Mouse (Mus musculus) bone marrow macrophage, adult 2 months (primary cell): ENCODE data around the gene Klhl8.

Experiments used
- CTCF ChIP-seq: IDR thresholded peaks from 2 replicates; pipeline ENCODE4 v1.5.1; 2012; ENCODE audit warnings: low read depth, mild to moderate bottlenecking, low read length, moderate library complexity
- POLR2A ChIP-seq: IDR thresholded peaks from 2 replicates; pipeline ENCODE4 v1.6.1; 2012; ENCODE audit warnings: mild to moderate bottlenecking, low read depth, low read length, borderline replicate concordance

GRCm38 (mm10) chr5:103836148-103836784 is 74.8 kb downstream of the Klhl8 start:
- TF ChIP-seq CTCF: no peak
- no peak for TF ChIP-seq POLR2A
